Mouse (Mus musculus) T-helper 2 cell (primary cell): ENCODE data around the gene Gm10273.
"Not testable (repeated sequence)": the region's sequence is repeated elsewhere in the genome, so short reads cannot be mapped to it uniquely, and the experiment has no call there.

ENCODE experiments used
- in situ Hi-C: fragments of 300-600 bp; cut with MboI, MseI; formaldehyde crosslinking; loops from one replicate; pipeline ENCODE4 v1.15.1; 2025; ENCODE audit warnings: high pct_unique_total_duplicates

Gene Gm10273

DNA sequence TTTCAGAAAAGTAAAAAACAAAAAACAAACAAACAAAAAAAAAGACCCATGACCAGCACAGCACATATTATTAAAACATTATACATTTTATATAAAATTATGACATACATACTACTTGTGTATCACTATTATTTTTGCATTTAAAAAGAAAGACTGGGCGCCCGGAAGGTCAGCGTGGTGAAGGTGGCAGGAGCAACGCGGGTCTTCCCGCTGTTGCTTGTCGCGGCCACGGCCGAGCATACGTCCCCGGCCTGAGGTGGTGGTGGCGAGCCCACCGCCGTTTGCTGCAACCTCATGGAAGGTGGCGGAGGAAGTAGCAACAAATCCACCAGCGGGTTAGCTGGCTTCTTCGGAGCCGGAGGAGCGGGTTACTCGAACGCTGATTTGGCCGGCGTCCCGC, at the start of gene Gm10273:
Gene Gm10273, plus strand, starts transcription at position 172 of the 400 bp plus-strand sequence.
- in situ Hi-C loops = loop anchor here (10.0 kb wide), 1 partner anchor 639 kb away; no protein-coding TSS in a partner anchor

DNA sequence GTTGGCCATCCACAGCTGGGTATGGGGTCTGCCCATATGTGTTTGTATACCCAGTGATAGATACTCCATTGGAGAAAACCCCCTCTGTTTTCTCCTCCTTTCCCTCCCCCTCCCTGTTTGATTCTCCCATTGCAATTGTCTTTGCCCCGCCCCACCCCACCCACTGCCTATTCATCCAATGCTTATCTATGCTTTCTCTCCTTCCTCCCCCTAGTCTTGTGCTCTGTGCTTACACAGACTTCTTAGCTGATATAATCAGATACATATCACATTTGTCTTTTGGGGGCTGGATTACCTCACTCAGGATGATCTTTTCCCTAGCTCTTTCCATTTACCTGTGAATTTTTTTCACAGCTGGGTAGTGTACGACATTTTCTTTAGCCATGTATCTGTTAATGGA, 48.9 kb upstream of the Gm10273 start:
- in situ Hi-C loops = no loop called here

DNA sequence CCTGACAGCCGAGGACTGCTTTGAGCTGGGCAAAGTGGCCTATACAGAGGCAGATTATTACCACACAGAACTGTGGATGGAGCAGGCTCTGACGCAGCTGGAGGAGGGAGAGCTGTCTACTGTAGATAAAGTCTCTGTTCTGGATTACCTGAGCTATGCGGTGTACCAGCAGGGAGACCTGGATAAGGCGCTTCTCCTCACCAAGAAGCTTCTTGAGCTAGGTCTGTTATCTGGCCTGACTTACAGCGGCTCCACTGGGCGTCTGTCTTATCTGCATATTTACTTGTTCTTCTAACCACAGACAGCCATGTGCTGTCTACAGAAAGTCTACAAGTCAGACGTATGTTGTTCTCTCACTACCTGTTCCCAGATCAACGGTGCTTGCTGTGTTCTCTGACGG, 47.2 kb upstream of the Gm10273 start:
- in situ Hi-C loops = no loop called here

DNA sequence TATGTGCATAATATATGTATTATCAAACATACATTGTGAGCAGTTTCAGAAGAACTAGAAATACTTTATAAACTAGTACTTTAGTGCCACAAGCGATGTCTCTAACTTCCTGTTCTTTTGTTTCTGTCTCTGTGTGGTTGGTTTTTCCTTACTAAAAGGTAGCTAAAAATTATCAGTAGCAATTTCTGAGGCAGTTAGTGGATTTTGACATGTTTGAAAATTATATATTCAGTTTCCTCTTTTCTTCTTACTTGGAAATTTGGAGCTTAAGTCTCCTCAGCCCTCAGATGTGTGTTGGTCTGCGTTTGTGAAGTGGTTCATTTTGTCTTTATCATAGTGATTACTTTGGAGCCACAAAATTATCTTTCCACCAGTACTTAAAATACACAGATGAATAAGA, 45.9 kb upstream of the Gm10273 start:
- in situ Hi-C loops = no loop called here

DNA sequence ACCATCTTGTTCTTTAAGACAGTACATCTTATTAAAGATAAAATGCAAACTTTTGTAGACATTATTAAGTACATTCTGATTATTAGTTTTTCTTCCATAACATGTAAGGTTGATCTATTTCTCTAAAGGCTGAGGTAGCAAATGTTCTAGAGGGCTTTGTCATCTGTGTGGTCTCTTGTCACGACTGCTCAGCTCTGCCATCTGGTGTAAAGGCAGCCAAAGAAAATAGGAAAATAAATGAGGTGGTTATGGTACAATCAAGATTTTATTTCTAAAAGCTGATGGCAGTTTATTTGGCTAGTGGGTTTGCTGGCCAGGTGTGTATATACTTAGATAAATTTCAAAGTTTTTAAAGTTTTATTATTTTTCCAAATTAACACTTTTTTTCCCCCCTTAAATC, 42.4 kb upstream of the Gm10273 start:
- in situ Hi-C loops = loop anchor here (25.0 kb wide), 1 partner anchor 841 kb away; no protein-coding TSS in a partner anchor

DNA sequence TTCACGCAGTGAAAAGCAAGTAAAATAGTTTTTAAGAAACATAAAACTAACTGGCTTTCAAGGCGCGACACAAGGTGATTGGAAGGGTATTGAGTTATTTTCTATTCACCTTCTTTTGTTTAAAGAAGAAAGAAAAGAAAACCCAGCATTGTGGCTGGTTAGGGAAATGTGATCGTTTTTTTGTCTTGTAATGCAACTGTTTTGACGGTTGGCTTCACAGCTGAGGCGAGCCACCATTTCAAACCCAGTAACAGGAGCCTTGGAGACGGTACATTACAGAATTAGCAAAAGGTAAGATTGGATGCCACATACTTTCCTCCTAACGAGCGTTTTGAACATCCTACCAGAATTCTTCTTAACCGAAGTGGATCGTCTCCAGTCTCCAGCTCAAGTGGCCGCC, 41.3 kb upstream of the Gm10273 start:
- in situ Hi-C loops = loop anchor here (25.0 kb wide), 1 partner anchor 842 kb away; no protein-coding TSS in a partner anchor

DNA sequence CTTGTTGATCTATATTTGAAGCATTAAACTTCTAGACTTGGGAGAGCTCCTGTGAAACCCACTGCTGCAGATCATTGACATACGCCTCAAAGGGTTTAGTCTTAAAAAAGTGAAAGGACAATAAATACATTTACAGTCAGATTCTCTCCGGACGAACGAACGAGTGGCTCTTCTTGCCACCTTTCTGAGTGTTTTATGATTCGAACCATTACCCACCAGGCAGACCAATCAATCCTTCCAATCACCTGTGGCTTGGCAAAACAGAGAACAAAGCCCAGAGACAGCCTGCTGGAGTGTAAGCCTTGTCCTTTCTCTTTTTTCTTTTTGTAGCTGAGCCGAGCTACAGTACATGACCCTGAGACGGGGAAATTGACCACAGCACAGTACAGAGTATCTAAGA, 40.4 kb upstream of the Gm10273 start:
- in situ Hi-C loops = loop anchor here (25.0 kb wide), 1 partner anchor 843 kb away; no protein-coding TSS in a partner anchor

DNA sequence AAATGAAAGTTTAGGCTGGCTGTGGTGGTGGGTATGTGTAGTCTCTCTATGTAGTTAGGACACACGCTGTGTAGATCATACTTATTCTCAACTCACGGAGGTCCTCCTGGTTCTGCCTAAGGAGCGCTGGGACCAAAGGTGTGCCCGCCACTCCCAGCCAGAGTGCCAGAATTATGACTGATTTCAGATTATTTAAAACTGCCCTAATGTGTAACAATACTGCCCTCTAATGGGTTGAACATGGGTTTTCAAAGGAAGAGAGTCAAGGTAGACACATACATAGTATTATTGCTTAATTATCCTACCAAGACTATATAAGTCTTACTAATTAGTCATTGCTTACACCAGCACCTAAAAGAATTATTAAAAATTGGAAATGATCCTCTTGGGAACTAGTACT, 36.7 kb upstream of the Gm10273 start:
- in situ Hi-C loops = loop anchor here (25.0 kb wide), 1 partner anchor 846 kb away; no protein-coding TSS in a partner anchor

DNA sequence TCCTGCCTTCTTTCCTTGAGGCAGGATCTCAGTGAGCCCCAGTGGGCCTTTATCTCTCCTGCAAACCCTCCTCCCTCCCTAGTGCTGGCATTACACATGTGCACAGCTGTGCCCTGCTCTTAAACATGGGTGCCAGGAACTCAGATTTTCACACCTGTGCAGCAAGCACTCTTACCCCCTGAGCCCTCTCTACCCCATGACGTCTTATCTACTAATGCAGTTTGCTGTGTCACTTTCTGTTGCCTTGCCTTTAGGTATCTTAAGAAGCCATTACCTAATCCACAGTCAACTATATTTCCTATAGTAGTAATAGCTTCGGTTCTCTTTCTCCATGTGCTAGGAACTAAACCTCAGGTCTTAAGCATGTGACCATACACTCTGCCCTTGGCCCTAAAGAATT, 32.2 kb upstream of the Gm10273 start:
- in situ Hi-C loops = loop anchor here (25.0 kb wide), 1 partner anchor 851 kb away; no protein-coding TSS in a partner anchor

DNA sequence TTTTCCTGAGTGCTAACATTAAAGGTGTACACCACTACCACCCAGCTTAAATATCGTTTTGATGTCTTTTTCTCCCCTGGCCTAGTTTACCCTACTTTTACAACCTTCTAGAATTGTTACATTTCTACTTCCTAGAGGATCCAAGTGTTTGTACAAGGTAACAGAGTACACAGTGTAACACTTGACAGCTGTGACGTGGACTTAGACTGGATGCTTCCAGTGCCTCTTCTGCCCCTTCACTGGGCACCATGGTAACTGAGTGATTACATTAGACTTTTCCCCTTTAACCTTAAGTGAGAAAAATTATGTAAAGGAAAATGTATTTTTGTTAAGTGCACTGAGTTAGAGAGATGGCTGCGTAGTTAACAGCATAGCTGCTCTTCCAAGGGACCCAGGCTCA, 30.9 kb upstream of the Gm10273 start:
- in situ Hi-C loops = loop anchor here (25.0 kb wide), 1 partner anchor 852 kb away; no protein-coding TSS in a partner anchor

DNA sequence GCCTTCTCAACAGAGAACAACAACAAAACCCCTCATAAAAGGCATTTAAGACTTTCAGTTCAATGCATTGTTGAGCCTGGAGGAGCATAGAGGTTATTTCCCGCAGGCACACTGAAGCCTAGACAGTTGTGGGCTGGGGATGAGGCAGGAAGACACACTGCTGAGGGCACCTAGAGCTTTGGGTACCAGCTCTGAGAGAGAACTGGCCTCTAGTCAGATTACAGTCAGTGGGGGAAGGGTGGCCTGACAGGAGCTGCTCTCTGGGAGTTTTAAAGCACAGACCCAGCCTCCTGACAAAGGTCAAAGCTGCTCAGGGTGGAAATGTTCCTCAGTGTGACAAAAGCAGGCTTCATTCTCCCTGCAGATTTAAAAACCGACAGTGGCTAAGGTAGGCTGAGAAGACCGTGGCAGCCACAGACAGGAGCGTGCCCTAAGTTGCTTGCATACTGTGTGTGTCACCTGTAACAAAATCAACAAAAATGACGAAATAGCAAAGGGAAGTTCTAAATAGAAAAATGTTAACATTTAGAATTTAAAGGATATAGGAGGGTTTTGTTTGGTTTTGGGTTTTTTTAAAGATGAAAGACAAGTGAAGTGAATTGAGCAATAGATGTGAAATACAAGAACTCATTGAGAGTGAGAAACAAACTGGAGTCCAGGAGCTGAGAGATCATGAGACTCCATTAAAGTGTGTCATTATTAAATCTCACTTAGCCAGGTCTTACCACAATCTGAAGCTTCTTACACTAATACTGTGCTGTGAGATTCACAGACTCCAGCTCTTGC, 29.4 kb upstream of the Gm10273 start:
- in situ Hi-C loops = loop anchor here (25.0 kb wide), 1 partner anchor 854 kb away; no protein-coding TSS in a partner anchor

DNA sequence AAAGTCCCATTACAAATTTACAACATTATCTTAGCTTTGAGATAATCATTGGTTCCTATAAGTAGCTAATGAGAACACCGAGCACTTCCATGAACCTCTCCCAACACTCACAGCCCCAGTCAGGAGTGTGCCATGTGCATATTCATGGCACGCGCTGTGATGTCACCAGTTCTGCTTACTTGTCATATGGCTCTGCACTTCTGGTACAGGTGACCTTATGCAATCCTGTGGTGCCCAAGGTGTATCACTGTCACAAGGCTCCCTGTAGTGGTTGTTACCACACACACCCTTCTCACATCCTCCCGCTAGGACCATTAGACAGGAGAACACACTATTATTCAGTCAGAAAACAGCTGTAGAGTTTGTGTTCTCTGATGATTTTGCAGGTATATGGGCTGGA, 28.7 kb upstream of the Gm10273 start:
- in situ Hi-C loops = loop anchor here (25.0 kb wide), 1 partner anchor 854 kb away; no protein-coding TSS in a partner anchor

DNA sequence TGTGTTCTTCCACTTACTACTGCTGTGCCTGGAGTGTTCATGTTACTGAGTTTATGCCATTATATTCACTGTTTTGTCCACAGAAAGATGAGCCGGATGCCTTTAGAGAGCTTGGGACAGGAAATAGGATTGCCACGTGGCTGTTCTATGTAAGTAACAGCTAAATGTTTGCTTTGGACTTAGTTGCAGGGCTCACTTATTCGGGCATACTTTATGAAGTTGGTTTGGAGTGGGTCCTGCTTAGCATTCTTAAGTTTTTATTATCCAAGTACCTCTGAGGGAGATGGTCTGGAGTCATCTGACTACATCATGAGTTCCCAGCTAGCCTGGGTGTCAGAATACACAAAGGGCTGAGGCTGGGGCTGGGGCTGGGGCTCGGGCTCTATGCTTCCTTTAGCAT, 28.2 kb upstream of the Gm10273 start:
- in situ Hi-C loops = loop anchor here (25.0 kb wide), 1 partner anchor 855 kb away; no protein-coding TSS in a partner anchor

DNA sequence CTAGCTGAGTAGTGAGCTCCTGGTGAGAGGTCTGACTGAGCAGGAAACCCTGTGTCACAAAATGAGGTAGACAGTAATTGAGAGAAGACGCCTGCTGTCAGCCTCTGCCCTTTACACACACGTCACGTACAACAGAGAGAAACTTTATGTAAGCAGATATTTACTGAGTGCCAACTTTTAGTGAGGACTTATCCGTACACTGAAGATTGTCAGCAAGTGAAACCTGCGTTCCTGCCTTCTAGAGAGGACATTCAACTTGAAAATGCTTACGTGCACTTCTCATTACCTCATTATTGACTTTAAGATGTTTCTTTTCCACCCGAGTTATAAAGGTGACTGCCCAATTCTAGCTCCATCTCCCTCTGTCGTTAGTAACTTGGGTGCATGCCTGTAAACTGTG, 26.7 kb upstream of the Gm10273 start:
- in situ Hi-C loops = loop anchor here (25.0 kb wide), 1 partner anchor 856 kb away; no protein-coding TSS in a partner anchor

DNA sequence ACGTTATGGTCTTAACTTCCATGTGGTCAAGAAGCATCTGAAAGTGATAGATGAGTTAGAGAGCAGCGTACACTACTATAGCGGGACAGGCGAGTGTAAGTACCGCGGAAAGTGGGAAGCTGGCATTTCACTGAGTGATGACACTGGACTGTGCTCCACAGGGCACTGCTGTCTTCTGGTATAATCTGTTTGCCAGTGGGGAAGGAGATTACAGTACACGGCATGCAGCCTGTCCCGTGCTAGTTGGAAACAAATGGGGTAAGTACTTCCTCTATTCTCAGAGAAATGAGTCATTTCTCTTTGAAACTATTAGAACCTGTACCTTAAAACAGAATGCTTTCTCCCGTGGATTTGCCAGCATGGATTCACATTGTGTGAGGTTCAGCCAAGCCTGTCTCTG, 26.0 kb upstream of the Gm10273 start:
- in situ Hi-C loops = loop anchor here (25.0 kb wide), 1 partner anchor 857 kb away; no protein-coding TSS in a partner anchor

DNA sequence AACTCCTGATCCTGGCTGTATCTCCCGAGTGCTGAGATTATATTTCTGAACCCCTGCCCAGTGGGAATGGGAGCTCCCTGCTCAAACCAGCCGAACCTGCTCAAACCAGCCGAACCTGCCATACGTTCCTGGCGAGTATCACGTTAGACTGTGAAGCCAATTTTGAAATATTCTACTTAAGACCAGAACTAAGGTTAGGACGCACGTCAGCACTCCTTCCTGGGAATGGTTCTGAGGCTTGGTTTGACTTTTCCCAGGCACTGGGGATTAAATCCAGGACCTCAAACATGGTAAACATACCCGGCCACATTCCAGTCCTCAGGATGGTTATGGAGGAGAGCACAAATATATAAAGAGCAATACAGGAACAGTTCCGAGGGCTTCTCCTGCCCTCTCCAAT, 17.5 kb upstream of the Gm10273 start:
- in situ Hi-C loops = loop anchor here (10.0 kb wide), 1 partner anchor 487 kb away; no protein-coding TSS in a partner anchor

DNA sequence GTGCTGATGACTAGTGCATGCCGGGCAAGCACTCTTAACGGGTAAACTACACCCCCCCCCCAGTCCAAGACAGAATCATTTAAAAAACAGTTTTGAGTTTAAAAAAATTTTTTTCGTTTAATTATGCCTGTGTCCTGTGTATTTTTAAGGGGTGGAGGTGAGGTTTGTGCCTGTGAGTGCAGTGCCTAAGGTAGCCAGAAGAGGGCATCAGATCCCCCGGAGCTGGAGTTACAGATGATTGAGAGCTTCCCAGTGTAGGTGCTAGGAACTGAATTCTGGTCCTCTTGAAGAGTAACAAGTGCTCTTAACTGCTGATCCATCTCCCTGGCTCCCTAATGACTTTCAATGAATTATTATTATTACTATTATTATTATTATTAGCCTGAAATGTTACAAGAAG, 16.7 kb upstream of the Gm10273 start:
- in situ Hi-C loops = loop anchor here (10.0 kb wide), 1 partner anchor 486 kb away; no protein-coding TSS in a partner anchor

DNA sequence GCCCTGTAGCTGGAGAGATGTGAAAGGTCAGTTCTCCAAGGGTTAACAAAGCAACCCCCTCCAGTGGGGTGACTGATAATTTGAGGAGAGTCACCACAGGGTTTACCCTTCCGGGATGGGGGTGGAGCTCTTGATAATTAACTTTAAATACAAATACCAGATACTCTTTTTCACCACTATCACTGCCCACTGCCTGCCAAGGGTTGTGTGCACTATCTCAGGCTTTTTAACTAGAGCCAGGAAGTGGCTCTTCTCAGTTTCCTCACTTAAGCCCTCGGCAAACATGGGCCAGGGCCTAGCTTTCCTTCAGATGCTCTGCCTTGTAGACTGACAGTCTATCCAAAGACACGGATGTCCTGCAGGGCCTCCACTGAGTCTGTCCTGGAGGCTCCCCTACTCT, 15.5 kb upstream of the Gm10273 start:
- in situ Hi-C loops = loop anchor here (10.0 kb wide), 1 partner anchor 485 kb away; no protein-coding TSS in a partner anchor

DNA sequence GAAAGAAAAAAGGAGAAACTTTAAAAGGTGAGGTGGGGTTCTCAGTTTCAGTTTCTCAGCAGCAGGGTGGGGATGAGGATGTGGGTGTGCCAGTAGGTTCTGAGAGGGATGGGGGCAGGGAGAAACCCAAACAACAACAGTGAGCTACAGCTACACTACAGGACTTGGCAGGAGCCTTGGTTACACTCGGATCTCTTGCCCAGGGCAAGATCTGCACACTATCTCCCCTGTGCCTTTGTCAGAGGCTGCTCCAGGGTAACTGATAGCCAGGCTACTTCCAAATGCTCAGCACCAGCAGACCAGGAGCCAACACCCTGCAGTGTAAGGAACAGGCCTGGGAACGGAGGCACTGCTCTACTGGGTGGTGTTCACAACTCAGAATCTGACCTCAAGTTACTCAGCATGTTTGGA, 15.0 kb upstream of the Gm10273 start:
- in situ Hi-C loops = no loop called here

DNA sequence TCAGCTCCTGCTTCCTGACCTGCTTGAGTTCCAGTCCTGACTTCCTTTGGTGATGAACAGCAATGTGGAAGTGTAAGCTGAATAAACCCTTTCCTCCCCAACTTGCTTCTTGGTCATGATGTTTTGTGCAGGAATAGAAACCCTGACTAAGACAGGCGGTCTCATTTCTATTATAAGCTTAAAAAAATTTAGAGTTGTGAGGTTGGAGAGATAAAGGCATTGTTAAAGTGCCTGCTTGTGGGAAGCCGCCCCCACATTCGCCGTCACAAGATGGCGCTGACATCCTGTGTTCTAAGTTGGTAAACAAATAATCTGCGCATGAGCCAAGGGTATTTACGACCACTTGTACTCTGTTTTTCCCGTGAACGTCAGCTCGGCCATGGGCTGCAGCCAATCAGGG, 13.9 kb upstream of the Gm10273 start:
- in situ Hi-C loops = not testable (repeated sequence)

DNA sequence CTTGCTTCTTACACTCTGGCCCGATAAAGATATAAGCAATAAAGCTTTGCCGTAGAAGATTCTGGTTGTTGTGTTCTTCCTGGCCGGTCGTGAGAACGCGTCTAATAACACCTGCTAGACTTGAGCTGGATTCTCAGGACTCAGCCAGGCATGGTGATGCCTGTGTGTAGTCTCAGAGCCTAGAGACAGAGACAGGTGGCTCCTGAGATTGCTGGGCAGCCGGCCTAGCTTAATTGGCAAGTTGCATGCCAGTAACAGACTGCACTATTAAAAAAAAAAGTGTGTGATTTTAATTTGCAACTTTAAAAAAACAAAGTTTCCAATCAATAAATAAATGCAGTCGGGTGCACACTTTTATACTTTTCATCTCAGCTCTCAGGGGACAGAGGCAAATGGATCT, 8.5 kb upstream of the Gm10273 start:
- in situ Hi-C loops = no loop called here

DNA sequence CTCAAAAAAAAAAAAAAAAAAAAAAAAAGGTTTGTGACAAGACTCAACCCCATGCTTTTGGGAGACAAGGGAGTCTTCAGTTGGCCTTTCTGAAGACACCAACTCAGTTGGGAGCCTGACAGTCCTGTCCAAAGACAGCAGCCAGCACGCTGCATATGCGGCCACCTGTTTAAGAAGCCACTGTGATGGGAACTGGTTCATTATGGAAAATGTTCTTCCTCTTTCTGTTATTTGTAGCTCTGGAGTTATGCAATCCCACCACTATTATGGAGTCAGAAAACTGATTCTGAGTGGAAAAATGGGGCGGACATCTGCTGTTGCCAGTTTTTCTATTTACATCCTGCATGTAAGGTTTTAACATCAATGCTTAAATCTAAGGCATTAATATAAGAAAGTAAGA, 5.8 kb upstream of the Gm10273 start:
- in situ Hi-C loops = loop anchor here (10.0 kb wide), 1 partner anchor 645 kb away; no protein-coding TSS in a partner anchor

DNA sequence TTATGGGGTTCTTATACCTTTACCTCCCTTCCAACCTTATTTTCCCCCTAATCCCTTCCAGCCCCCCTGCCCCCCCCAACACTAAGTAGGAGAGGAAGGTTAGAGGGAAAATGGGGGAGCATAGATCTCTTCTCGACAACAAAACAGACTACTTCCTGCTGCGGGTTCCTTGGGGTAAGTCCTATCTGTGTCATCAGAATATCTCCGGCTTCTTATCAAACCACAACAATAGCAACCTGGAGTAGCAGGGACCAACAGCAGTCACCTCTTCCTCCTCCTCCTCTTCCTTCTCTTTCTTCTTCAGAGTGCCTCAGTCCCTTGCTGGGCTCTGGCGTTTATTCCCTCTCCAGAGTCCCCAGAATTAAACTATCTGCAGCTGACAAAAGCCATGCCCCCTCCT, 3.5 kb upstream of the Gm10273 start:
- in situ Hi-C loops = loop anchor here (10.0 kb wide), 1 partner anchor 643 kb away; no protein-coding TSS in a partner anchor
